Mouse (Mus musculus) bone marrow macrophage, adult 2 months (primary cell): ENCODE measurements around the gene Snph. TPM values are rescaled to one million over a fixed set of nuclear protein-coding genes. Genes with fewer than 3 reads are reported as not detected.

Source experiments
- H3K27ac ChIP-seq: 2 replicates; pipeline ENCODE4 v1.5.1; 2012; ENCODE audit warnings: low read depth, low read length; ENCODE audit not compliant: insufficient read depth
- H3K4me1 ChIP-seq: 2 replicates; pipeline ENCODE4 v1.6.1; 2012; ENCODE audit warnings: low read length; ENCODE audit not compliant: control insufficient read depth, insufficient read depth
- H3K4me3 ChIP-seq: 2 replicates; pipeline ENCODE4 v1.5.1; 2012; ENCODE audit warnings: mild to moderate bottlenecking, low read length, moderate library complexity; ENCODE audit not compliant: insufficient read depth
- CTCF ChIP-seq: IDR thresholded peaks from 2 replicates; pipeline ENCODE4 v1.5.1; 2012; ENCODE audit warnings: low read depth, mild to moderate bottlenecking, low read length, moderate library complexity
- POLR2A ChIP-seq: IDR thresholded peaks from 2 replicates; pipeline ENCODE4 v1.6.1; 2012; ENCODE audit warnings: mild to moderate bottlenecking, low read depth, low read length, borderline replicate concordance
- polyA plus RNA-seq: library from polyadenylated mRNA; stranded (reverse); fragments of >200 nt; gene quantifications from 2 replicates; pipeline ENCODE4 v1.2.4, GENCODE M21; 2012; ENCODE audit not compliant: missing spikeins, insufficient read depth, insufficient read length

The Snph gene
- polyA plus RNA-seq, 1 experiment = not detected

GRCm38 (mm10) chr2:151575119-151575698, 57.2 kb downstream of the Snph start:
- TF ChIP-seq POLR2A (no peak), CTCF (no peak)
- Histone ChIP-seq H3K27ac (no peak overlapping the region), H3K4me1 (peaks cover 9% of the 10 kb centered on the region), H3K4me3 (peak overlapping the region; percentile 49)

- Histone ChIP-seq H3K4me1 (peaks cover 12% of the 10 kb centered on the region), H3K27ac (no peak overlapping the region), H3K4me3 (no peak overlapping the region)
- TF ChIP-seq POLR2A (no peak), CTCF (no peak)
Observed at GRCm38 (mm10) chr2:151574607-151575006, 57.8 kb downstream of the Snph start.

- no peak overlapping the region for H3K27ac ChIP-seq
- no peak for TF ChIP-seq CTCF
- H3K4me1 ChIP-seq = peaks cover 15% of the 10 kb centered on the region
- H3K4me3 ChIP-seq = no peak overlapping the region
Observed at GRCm38 (mm10) chr2:151573667-151574066, 58.7 kb downstream of the Snph start.

GRCm38 (mm10) chr2:151571873-151572700, 60.3 kb downstream of the Snph start, which contains the start of gene Sdcbp2:
Gene Sdcbp2, plus strand, starts transcription at chr2:151572622.
- peaks cover 15% of the 10 kb centered on the region for H3K4me1 ChIP-seq
- TF ChIP-seq POLR2A (no peak), CTCF (no peak)
- H3K4me3 ChIP-seq = no peak within 1 kb of the TSS
- no peak within 1 kb of the TSS for H3K27ac ChIP-seq

GRCm38 (mm10) chr2:151569452-151569851, 62.9 kb downstream of the Snph start:
- Histone ChIP-seq H3K4me1 (peaks cover 12% of the 10 kb centered on the region), H3K27ac (no peak overlapping the region), H3K4me3 (no peak overlapping the region)
- no peak for TF ChIP-seq POLR2A
- no peak for TF ChIP-seq CTCF

- no peak for TF ChIP-seq CTCF
- TF ChIP-seq POLR2A = no peak
- H3K4me1 ChIP-seq = peaks cover 24% of the 10 kb centered on the region
Observed at GRCm38 (mm10) chr2:151566856-151567255, 65.5 kb downstream of the Snph start.

GRCm38 (mm10) chr2:151564986-151565385, 67.4 kb downstream of the Snph start:
- Histone ChIP-seq H3K4me3 (no peak overlapping the region), H3K4me1 (peaks cover 16% of the 10 kb centered on the region), H3K27ac (no peak overlapping the region)
- no peak for TF ChIP-seq POLR2A
- TF ChIP-seq CTCF = no peak

More at GRCm38 (mm10) chr2:151566856-151567255, 65.5 kb downstream of the Snph start:
- no peak overlapping the region for H3K27ac ChIP-seq
- no peak overlapping the region for H3K4me3 ChIP-seq

GRCm38 (mm10) chr2:151564006-151564405, 68.4 kb downstream of the Snph start:
- Histone ChIP-seq H3K27ac (0 out of 2 replicates have a peak overlapping the region, but pooled peaks have one; percentile 31), H3K4me1 (peaks cover 12% of the 10 kb centered on the region), H3K4me3 (no peak overlapping the region)
- TF ChIP-seq CTCF (no peak), POLR2A (no peak)

- TF ChIP-seq CTCF (no peak), POLR2A (no peak)
- peaks cover 12% of the 10 kb centered on the region for H3K4me1 ChIP-seq
- H3K4me3 ChIP-seq = no peak overlapping the region
- H3K27ac ChIP-seq = peak overlapping the region; percentile 33
Observed at GRCm38 (mm10) chr2:151562930-151563921, 69.2 kb downstream of the Snph start.
